Comparison of ENCODE assay signal across 7 mouse cellular contexts in the genomic region with DNA sequence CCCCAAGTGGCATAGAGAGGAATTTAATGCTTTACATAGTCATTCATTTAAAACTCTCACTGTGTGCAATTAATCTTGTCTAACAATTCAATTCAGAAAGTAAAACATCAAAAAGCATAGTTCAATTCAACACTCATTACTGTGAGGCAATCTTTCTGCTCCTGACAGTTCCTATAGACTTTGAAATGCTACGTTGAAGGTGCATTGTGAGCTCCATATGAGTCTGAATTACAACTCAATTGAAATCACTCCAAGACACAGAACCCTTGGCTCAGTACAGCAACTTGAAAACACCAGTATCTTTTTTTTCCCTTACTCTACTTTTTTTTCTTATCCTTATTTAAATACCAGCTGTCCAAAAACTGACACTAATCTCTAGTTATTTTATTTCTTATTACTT.
"Had no signal": no experiment of that assay in that cellular context is flagged by ENCODE, and none has a peak within 500 bp of the region (broad histone marks: within the 10 kb centered on the region; RNA-seq: fewer than 3 reads in every experiment).

No protein-coding gene starts in this region.

- H3K36me3 ChIP-seq: limb, embryonic 13.5 days had no signal

- H3K27me3 ChIP-seq: limb, embryonic 13.5 days had no signal

- H3K27ac ChIP-seq: limb, embryonic 13.5 days; liver, embryonic 14.5 days; stomach, postnatal 0 days had no signal

- H3K9me3 ChIP-seq: limb, embryonic 13.5 days had no signal

- DNase-seq: kidney, adult 8-10 months; kidney, postnatal 25 days; lung, adult 18-20 months; thymus, postnatal 4 days had no signal

- H3K4me2 ChIP-seq: limb, embryonic 13.5 days had no signal

- H3K9ac ChIP-seq: limb, embryonic 13.5 days; liver, embryonic 14.5 days had no signal

- H3K4me3 ChIP-seq: limb, embryonic 13.5 days had no signal
